Mouse (Mus musculus): ENCODE measurements around the gene Cwc25.

The Cwc25 gene

GRCm38 (mm10) chr11:97766154-97766881 is at the start of gene Cwc25:
TSS of gene Cwc25 (minus strand) at chr11:97766556.
- DNase-seq (ENCODE audit: low spot score): peak; percentile 97

DNA sequence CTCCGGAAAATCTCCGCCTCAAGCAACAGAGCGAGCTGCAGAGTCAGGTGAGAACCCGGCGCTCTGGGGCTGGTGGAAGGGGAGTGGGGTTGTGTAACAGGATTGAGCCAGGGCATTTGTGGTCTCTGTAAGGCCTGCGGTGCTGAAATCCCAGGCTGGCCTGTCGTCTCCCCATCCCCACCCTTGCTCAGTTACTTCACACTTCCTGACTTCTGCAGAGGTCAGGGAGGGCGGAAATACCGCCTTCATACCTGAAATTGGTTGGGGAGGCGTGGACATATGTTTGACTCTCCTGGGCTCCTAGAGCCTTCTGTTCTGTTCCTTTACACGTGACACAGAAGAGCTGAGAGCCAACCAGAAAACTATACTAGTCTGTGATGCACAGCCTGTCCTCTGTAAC is 49.4 kb upstream of the Cwc25 start:
- DNase-seq (ENCODE audit: low spot score): no peak

DNA sequence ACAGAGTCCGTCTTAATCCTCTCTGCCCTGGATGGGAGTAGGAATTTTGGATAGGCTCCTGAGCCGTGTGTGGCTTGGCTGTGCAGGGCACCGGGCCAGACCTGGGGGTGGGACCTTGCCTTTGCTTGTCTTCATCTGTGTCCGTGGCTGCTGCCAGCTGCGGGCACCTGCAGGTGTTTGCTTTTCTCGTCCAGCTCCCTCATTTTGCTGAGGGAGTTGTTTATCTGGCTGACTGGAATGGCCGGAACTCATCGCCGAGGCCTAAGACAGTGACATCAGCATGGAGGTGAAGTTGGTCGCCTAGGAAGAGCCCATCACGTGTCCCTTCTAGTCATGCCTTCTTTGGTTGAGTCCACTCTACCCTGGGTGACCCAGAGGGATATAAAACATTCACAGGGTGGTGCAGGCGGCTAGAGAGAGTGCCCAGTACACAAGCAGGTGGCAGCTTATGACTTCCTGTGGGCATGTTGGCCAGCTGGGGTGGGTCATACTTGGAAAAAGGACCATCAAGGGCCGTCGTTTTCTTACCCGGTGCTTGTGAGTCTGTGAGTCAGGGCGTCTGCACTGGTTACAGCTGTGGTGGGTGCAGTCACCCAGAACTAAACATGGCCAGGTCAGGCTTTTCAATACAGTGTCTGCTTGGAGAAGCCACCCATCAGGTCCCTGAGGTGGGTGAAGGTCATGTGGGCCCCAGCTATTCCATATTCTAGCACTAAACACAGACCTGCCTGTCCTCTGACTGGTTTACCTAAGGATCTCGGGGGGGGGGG is 47.6 kb upstream of the Cwc25 start:
- no peak for DNase-seq (ENCODE audit: low spot score)

DNA sequence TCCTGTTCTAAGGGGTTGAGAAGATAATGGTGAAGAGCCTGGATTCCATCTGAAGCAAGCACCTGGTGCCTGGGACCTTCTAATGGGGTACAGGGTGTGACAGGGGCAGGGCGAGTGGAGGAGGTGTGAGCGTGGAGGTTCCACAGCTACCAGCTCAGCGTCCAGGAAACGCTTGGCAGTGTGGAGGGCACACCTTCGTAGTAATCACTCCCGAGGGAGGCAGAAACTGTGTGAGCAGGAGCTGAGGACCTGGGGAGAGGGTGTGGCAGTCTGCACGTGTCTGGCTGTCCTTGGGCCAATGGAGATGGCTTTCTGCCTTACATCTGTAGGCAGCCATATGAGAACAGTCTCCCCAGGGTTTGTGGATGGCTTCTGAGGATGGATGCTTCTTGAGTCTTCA is 46.7 kb upstream of the Cwc25 start:
- DNase-seq (ENCODE audit: low spot score): no peak

- DNase-seq (ENCODE audit: low spot score): peak; percentile 35
Observed at GRCm38 (mm10) chr11:97812491-97812921, 46.1 kb upstream of the Cwc25 start.

DNA sequence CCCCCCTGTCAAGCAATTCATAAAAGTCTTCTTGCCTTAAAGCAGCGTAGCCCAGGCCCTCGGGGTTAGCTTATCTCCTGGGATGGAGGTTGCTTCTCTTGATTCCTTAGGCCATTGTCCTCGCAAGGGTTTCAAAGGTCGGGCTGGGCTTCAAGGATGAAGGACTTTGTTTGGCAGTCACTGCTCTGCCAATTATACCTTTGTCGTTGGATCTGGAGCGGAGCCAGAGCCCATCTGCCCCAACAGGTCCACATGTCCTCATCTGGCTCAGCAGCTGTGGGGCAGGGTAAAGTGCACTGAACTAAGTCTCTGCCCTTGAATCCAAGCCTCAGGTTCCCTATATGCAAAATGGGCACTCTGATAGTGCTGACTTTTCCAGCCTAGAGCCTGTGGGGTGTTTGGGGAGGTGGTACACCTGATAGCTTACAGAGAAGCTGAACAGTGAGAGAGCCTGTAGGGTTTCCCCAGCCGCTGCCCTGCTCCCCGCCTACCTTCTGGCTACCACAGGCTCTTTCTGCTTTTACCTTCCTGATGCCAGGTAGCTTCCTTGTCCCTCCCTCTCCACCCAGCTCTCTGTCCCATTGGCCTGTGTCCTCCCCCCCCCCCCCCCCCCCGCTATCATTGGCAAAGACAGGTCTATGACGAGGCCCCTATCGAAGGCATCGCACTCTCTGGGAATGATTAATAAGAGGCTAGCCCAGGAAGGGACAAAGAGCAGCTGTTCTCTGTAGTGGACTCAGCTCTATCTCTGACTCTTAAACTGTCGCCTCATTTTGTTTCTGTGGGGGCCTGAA is 45.4 kb upstream of the Cwc25 start:
- DNase-seq (ENCODE audit: low spot score): no peak

DNA sequence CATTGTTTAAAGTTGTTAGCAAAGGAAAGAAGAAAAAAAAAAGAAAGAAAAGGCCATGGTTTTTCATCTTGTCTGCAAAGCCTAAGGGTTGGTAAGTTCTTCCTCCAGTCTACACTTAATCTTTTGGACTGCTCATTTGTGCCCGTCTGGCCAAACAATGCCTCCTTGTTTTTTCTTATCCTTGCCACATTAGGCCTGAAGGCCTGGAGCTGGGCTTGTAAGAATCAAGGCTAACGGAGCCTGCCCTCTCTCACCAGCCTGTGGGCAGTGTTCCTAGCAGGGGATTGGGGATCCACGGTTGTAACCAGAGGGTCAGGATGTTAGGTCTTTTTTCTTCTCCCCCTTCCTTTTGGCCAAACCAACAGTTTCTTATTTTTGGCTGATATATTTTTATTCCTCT is 44.6 kb upstream of the Cwc25 start:
- no peak for DNase-seq (ENCODE audit: low spot score)

DNA sequence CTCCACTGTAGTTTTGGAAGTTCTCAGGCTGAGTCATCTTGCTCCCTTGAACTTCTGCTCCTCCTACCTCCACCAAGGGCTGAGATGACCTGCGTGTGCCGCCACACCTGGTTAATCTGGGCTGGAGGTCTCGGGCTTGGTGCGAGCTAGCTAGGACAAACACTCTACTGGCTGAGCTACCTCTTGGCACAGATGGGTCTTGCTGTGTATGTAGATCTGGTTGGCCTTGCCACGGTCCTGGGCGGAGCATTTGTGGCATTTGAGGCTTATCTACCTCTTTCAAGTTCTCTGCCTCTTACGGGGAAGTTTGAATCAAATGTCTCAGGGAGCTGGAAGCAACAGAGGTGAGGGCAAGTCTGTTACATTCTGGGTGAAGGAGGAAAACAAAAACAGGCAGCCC is 44.0 kb upstream of the Cwc25 start:
- no peak for DNase-seq (ENCODE audit: low spot score)

DNA sequence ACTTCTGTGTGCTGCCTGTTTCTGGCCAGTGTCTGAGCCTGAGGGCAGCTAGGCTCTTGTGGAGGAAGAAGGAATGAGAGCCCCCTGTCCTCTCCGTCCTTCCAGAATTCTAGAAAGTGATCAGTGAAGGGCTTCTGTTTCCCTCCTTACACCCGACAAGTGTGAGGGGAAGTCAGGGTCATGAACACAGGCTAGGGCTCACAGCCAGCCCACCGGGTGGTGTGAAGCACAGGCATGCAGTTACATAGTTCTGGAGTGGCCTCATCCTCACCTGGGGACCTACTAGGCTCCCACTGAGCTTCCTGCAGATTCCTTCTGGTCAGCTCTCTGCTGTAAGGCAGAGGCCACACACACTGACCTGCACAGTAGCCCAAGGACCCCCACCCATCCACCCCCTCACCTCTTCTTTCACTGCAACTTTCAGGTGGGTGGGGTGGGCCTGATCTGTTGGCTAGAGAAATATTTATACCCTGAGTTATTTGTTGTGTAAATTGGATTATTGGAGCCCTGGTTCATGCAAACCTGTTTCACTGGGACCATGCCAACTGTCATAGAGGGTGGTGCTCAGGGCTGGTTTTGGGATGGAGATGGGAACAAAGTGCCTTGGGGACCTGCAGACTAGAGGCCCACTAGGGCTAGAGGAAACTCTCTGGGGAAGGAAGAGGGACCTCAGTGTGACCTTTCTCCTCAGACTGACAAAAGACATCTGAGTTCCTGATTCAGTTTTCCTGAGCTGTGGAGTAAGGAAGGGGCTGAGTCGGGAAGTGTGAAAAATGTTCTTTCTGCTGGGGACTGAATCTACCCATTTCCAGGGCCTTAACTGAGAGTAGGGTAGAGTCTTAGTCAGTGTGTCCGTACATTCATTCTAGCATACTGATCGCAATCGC is 43.1 kb upstream of the Cwc25 start:
- DNase-seq (ENCODE audit: low spot score): no peak

DNA sequence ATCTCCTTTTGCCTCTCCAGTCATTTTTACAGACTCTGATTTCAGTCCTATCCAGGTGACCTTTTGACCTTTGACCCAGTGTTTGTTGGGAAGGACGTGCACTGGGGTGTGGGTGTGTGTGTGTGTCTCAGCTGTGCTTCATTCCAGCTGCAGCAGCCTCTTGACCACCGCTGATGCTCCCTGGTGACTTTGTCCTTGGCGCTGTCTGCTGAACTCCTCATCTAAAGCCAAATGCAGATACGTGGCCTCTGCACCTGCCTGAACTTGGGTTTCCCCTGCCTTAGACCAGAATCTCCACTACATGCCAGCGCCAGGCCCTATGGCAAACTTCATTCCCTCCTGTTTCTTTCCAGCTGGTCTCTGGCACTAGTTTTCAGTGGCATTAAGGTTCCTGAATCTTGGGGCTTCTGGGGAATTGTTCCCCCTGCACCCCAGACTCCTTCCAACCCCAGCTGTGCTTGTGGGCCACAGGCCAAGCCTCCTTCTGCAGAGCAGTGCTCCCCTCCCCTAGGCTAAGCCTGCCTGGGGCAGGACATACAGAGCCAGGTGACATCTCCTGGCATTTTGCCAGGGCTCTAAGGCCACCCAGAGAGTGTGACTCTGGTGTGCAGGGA is 42.4 kb upstream of the Cwc25 start:
- peak; percentile 40 for DNase-seq (ENCODE audit: low spot score)

DNA sequence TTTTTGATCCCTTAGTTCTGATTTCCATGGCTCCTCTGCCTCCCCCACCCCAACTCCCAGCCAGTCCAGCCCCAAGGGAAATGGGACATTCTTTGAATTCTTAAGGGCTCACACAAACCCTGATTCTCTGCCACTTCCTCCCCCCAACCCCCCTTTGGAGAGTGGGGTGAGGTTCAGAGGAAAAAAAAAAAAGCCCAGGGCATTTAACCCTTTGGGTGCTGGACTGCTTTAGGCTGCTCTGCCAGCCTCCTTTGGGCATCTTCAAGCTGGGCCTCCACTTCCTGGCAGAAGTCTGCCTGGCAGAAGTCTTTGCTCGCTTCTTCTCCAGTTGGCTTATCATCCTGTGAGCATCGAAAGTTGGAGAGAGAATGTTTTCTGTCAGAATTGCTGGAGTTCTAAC is 41.7 kb upstream of the Cwc25 start:
- DNase-seq (ENCODE audit: low spot score): no peak

GRCm38 (mm10) chr11:97807626-97808025 is 41.3 kb upstream of the Cwc25 start:
- no peak for DNase-seq (ENCODE audit: low spot score)

- DNase-seq (ENCODE audit: low spot score): no peak
Observed at GRCm38 (mm10) chr11:97806613-97806964, 40.2 kb upstream of the Cwc25 start.

DNA sequence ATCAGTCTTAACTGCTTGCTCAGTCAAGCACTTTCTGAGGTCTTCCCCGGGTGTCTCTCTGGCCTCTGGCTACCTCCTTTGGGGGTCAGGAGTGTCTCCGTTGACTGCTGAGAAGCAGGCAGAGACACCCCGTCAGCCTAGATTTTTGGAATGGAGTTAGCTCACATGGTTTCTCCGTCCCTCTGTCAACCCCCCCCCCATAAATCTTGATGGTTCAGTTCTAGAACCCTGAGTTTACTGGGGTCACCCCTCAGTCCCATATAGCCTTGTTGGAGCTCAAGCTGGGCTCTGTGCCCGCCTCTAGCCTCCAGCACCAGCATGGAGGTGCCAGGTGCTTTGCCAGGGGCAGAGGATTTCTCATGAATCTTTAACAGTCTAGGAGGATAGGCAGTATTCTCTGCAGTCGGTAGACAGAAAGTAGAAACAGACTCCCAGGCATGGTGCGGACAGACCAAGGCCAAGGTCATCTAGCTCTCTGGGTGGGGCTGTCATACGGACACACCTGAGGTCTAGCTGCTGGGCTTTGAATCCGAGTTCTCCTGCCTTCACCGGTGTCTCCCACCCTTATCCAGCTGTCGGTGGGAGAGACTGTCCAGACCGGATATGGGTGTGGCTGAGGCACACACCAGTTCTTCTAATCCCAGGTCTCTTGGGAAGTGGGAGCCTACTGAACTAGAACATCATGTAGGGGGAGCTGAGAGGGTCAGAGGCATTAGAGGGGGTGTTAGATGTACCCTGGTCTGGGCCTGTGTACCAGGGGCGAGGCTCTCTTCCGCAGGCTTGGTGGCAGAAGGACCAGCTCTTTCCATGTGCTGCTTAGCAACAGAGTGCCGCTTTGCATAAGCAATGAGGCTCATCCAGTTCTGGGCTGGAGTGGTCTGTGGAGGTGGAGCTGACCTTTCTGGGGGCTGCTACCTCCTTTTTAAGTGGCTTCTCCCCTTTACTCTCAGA is 39.6 kb upstream of the Cwc25 start:
- DNase-seq (ENCODE audit: low spot score): peak; percentile 43

DNA sequence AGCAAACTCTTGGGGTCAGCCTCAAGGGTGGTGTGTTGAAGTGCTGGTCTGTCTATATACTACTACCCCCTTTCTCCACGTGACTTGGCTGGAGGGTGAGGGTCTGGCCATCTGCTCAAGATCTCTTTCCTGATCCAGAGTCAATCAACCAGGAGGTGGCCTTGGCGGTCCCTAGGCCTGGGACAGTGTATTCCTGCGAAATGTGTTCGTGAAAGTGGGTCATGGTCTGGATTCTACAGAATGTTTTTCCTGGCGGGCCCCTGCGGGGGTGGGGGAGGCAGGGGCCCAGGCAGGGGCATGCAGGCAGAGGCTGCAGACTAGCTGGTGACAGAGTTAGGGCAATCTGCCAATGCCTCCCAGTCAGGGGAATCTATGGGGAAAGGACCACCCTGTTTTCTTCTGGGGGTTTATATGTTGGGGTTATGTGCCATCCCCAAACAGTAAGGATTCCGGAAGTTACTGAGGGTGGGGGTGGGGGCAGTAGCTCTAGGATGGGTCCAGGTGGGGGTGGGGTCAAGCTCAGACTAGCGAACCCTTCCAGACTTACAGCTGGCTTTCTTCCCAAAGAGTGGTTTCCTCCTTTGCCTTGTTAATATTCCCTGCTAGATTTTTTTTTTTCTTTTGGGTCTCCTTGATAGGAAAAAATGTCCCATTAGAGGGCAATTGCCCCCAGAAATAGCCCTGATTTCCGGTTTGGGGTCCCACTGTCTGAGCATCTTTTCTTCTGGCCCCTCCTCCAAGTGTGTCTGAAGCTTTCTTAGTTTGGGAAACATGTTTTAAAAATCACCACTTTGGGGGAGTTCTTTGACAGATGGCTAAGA is 38.7 kb upstream of the Cwc25 start:
- no peak for DNase-seq (ENCODE audit: low spot score)

GRCm38 (mm10) chr11:97803847-97804246 is 37.5 kb upstream of the Cwc25 start:
- DNase-seq (ENCODE audit: low spot score): no peak

DNA sequence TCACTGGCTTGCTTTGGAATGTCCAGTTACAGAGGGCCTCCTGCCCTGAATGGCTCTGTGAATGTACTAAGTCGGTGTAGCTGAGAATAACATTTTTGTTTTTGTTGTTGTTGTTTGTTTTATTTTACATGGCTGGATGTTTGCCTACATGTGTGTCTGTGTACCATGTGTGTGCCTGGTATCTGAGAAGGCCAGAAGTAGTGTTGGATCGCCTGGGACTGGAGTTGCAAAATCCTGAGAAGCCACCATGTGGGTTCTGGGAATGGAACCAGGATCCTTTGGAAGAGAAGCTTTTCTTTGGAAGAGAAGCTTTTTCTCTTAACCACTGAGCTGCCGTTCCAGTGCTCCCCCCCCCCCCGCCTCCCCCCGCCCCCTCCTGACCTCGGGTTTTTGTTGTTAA is 36.1 kb upstream of the Cwc25 start:
- DNase-seq (ENCODE audit: low spot score): no peak

- DNase-seq (ENCODE audit: low spot score): no peak
Observed at GRCm38 (mm10) chr11:97802194-97802470, 35.8 kb upstream of the Cwc25 start.

DNA sequence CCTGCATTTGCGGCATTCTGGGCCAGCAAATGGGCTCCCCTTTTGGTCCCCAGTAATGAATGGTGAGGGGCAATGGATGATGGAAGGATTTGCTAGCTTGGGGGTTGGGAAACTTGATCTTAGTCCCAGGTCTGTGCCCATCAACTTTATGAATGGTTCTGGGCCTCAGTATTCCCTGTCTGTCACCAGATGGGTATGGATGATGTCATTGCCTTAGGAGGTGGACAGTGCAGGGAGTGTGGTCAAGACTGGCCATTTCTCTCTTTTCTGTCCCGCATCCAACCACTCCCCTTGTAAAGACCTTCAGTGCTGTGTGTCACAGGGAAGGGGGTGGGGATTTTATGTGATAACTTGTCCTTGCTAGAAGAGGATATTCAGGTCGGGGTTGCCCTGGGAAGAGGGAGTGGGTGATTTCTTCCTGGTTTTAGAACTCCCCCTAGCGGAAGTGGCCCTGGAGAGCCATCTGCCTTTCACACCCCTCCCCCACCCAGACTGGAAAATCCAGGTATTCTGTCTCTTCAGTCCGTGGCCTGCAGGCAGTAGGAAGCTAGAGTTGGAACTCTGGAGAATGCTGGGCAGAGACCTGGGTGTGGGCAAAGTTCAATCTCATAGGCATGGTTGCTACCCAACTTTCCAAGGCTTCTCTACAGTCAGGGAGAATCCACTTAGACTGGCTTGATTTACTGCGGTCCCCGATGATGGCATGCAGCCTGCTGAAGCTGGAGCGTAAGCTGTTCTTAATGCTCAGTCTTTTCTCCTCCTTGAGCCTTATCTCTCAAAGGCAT is 35.2 kb upstream of the Cwc25 start:
- DNase-seq (ENCODE audit: low spot score): peak; percentile 63
